Mouse (Mus musculus): ENCODE measurements around the gene Dbil5.

The Dbil5 gene

DNA sequence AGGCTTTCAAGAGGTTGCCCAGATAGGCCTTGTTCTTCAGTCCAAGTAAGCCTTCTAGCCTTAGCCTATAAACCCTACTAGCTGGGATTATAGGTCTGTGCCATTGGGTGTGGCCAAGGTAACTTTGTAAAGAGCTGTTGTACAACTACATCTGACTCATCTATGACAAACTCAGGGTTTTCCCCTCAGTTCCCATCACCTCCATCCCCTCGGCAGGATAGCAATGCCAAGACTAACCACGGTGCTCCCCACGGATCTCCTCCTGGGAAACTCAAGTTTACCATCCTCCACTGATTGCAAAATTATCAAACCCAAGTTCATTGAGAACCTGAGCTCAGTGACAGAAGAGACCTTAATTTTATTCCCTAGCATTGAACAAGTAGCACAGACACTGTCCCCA is 18.7 kb downstream of the Dbil5 start:
- no peak for DNase-seq (ENCODE audit: low read depth, low spot score)

- no peak for DNase-seq (ENCODE audit: low read depth, low spot score)
Measured at GRCm38 (mm10) chr11:76239750-76240149, 22.3 kb downstream of the Dbil5 start.

- DNase-seq (ENCODE audit: low read depth, low spot score), result peak; percentile 94
Measured at GRCm38 (mm10) chr11:76242901-76243810, 25.7 kb downstream of the Dbil5 start, which contains the start of the genes Mrm3 and Glod4. TSS of gene Mrm3 (plus strand) at chr11:76243715. TSS of gene Glod4 (minus strand) at chr11:76243725.

- peak; percentile 42 for DNase-seq (ENCODE audit: low read depth, low spot score)
Measured at GRCm38 (mm10) chr11:76243811-76244546, 26.6 kb downstream of the Dbil5 start.

DNA sequence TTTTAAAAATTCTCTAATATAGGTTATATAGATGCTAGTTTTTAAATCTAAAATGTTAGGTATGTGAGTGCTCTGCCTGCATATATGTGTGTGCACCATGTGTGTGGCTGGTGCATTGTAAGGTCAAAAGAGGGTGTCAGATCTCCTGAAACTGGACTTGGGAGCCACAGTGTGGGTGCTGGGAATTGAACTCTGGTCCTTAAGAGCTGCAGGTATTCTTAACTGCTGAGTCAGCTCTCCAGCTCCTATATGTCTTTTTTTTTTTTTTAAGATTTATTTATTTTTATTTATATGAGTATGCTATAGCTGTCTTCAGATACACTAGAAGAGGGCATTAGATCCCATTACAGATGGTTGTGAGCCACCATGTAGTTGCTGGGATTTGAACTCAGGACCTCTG is 29.0 kb downstream of the Dbil5 start:
- no peak for DNase-seq (ENCODE audit: low read depth, low spot score)

GRCm38 (mm10) chr11:76247239-76247638 is 29.8 kb downstream of the Dbil5 start:
- DNase-seq (ENCODE audit: low read depth, low spot score), result no peak

DNA sequence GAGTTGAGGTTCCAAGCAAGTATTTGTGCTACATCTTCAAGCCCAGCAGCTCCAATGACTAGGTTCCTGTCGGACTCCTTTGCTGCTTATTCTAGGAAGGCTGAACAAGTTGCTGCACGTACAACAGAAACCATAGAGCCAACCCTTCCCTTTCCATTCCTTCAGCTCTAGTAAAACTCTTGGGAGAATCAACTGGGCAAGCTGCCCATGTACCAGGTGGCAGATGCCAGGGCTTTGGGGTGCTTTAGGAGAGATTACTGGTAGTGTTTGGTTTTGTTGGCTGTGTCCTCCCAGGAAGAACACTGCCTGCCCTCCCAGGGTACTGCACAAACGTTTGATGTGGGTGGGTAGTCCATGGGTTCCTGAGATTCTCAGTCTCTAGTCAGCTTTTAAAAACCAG is 34.6 kb downstream of the Dbil5 start:
- DNase-seq (ENCODE audit: low read depth, low spot score), result peak; percentile 67

DNA sequence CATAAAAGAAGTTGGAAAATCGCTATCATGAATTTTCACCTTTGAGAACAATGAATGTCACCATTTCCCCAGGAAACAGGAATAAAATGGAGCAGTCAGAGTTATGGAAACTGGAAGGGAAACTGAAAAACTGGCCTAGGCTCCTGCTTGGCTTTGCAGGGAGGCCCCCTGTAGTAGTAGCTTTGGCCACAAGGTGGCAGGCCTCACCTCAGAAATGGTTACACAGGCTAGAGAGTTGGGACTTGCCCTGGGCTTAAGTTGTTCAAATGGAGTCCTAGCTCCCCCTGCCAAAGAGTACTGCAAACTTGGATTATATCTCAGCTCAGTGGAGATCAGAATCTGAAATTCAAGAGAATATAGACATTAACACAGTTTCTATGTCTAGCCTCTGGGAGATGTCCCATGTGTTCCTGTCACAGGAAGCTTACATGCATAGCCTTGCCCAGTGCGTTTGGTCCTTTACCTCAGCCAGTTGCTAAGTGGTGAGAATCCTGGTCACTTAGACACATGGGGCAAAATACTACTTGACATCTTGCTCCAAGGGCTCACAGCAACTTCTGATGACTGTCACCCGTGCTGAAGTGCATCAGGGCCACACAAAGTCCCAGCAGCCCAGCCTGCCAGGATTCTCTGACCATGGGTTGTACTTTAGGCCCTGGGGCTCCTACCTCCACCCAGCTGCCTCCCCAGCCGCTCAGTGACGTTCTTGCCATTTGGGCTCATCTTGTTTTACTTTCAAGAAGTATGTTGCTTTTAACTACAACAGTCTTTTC is 35.9 kb downstream of the Dbil5 start:
- peak; percentile 89 for DNase-seq (ENCODE audit: low read depth, low spot score)

- no peak for DNase-seq (ENCODE audit: low read depth, low spot score)
Measured at GRCm38 (mm10) chr11:76253918-76254264, 36.5 kb downstream of the Dbil5 start.

GRCm38 (mm10) chr11:76255431-76256001 is 38.1 kb downstream of the Dbil5 start:
- peak; percentile 96 for DNase-seq (ENCODE audit: low read depth, low spot score)

- DNase-seq (ENCODE audit: low read depth, low spot score), result no peak
Measured at GRCm38 (mm10) chr11:76256129-76256528, 38.7 kb downstream of the Dbil5 start.

DNA sequence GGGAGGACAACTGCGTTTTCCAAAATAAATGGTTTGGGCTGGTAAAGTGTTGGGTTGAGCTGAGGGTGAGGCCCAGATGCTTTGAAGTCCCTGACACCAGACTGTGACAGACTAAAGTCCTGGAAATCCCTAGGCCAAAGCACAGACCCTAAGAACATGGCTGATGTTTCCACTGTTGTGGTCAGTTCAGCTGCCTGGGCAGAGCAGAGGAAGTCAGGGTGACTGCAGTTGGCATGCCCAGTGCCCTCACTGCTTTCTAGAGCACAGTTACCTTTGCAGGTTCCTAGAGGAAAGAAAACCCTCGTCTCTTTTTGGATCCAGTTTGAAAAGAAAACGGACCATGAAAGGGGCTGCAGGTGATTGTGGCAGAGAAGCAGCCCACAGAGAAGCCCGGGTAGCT is 40.0 kb downstream of the Dbil5 start:
- no peak for DNase-seq (ENCODE audit: low read depth, low spot score)

- no peak for DNase-seq (ENCODE audit: low read depth, low spot score)
Measured at GRCm38 (mm10) chr11:76258511-76258910, 41.1 kb downstream of the Dbil5 start.

DNA sequence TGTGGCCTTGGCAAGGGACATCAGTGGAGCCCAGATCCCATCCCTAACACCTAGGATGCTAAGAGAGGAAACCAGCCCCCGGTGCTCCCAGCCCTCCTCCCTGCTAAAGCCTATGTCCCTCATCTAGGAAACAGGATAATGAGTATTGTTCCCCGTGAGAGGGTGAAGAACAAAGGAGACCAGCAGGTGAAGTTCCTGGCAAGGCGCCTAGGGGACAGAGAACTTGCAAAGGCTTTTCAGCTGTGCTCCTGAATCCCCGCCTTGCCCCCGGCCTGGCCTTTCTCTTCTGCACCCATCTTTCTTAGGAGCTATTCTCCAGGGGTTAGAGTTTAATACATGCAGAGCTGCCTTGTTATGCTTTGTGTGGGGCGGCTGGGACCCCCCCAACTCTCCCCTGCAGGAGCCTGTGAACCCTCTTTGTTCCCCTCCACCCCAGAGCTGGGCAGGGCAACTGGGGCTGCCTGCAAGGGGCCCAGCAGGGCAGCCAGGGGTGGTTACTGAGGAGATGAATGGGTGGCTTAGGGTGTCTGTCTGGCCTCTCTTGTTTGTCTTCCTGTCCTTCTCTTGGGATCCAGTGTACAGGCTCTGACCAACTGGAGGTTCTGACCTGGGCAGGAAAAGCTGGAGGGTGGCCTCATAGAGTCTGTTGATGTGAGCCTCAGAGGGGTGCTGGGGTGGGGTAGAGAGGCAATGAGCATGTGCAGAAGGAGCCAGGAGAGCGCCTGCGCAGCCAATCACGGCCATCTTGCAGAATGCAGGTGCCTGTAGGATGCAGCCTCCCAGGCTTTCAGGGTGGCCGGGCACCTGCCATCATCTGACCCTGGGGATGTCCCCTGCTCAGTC is 43.0 kb downstream of the Dbil5 start:
- no peak for DNase-seq (ENCODE audit: low read depth, low spot score)

- no peak for DNase-seq (ENCODE audit: low read depth, low spot score)
Measured at GRCm38 (mm10) chr11:76261224-76261623, 43.8 kb downstream of the Dbil5 start.

GRCm38 (mm10) chr11:76262611-76263351 is 45.4 kb downstream of the Dbil5 start:
- no peak for DNase-seq (ENCODE audit: low read depth, low spot score)

DNA sequence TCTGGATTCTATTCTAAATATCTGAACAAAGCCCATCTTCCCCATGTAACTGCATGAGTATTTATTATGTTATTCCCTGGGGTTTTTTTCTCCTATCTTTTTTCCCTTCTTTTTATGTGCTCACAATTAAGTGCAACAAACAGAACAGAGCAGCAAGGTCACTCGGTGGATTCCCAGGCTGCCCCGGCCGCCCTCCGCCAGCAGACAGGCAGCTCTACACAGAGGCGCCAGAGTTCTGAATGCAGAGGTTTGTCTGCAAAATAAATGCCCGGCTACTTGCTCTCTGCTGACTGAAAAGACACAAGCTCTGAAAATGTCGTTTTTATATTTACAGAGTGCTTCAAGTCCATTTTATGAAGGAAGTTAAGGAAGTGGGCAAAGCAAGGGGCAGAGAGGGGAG is 50.1 kb downstream of the Dbil5 start:
- DNase-seq (ENCODE audit: low read depth, low spot score), result no peak

- no peak for DNase-seq (ENCODE audit: low read depth, low spot score)
Measured at GRCm38 (mm10) chr11:76268001-76268459, 50.6 kb downstream of the Dbil5 start.

Measured in brain, adult 2 months (tissue).